Mouse (Mus musculus) limb, embryonic 10.5 days (tissue): ENCODE measurements around the gene Tbc1d4. TPM values are rescaled to one million over a fixed set of nuclear protein-coding genes. Genes with fewer than 3 reads are reported as not detected.

ENCODE experiments used
- polyA plus RNA-seq: library from polyadenylated mRNA; unstranded; fragments of >200 nt; fragmentation: Nextera tagmentation; extraction: Ambion mirVana; gene quantifications from 2 replicates; pipeline ENCODE4 v1.2.1, GENCODE M21; 2016

The Tbc1d4 gene
- polyA plus RNA-seq, 1 experiment from 2014 or later = 10.5 TPM

Other genes starting within 250 kb of the Tbc1d4 start
- 92.1 and 96.1 TPM in 2 replicates for gene Commd6, start 31.5 kb upstream of the Tbc1d4 start, polyA plus RNA-seq
- gene Uchl3, start 44.8 kb upstream of the Tbc1d4 start, polyA plus RNA-seq = 187 and 236 TPM in 2 replicates
- 0.54 and 1.0 TPM in 2 replicates for gene Gm9922, start 120.6 kb upstream of the Tbc1d4 start, polyA plus RNA-seq
- gene Lmo7, start 120.8 kb upstream of the Tbc1d4 start, polyA plus RNA-seq = 4.1 and 4.8 TPM in 2 replicates